8 mouse cellular contexts compared by ENCODE assay signal in genomic region chr11:60536859-60537467, GRCm38 (mm10). TPM values are rescaled to one million over a fixed set of nuclear protein-coding genes. Genes with fewer than 3 reads are reported as not detected.
DNase-seq lines count a peak whose midpoint lies in the region; ATAC-seq and TF ChIP-seq lines count a peak whose summit lies in the region.

No protein-coding gene starts in this region.

- H3K9me3 ChIP-seq in MEL (replicated peaks; ENCODE audit: insufficient read depth, low read length): no peaks in the 10 kb centered on the region
- no peaks in the 10 kb centered on the region for H3K9me3 ChIP-seq in lung, embryonic 15.5 days

- peaks cover 0 to 20% of the 10 kb centered on the region in 2 experiments; a peak in 3 of 4 replicates for H3K4me1 ChIP-seq in MEL (ENCODE audit: control insufficient read depth in 1 of 2, insufficient read depth in 2 of 2, low read length in 2 of 2)
- H3K4me1 ChIP-seq in lung, embryonic 15.5 days: peaks cover 32% of the 10 kb centered on the region

- H3K36me3 ChIP-seq in MEL (ENCODE audit: control insufficient read depth in 1 of 2, insufficient read depth in 2 of 2, low read length in 2 of 2): peaks cover 0 to 22% of the 10 kb centered on the region in 2 experiments; a peak in 3 of 4 replicates
- peaks cover 4% of the 10 kb centered on the region; the same call in 1 of the 2 replicates for H3K36me3 ChIP-seq in lung, embryonic 15.5 days

- H3K27ac ChIP-seq in MEL (ENCODE audit: control insufficient read depth, low read depth, low read length): peak overlapping the region; percentile 94
- H3K27ac ChIP-seq in lung, embryonic 15.5 days: peak overlapping the region; percentile 100

- TF ChIP-seq CTCF in MEL (IDR thresholded peaks at IDR 0.05 in 2 of 3, conservative IDR thresholded peaks at IDR 0.05 in 1 of 3; ENCODE audit: control insufficient read depth in 1 of 3, insufficient read depth in 1 of 3, low read depth in 2 of 3, low read length in 3 of 3, poor library complexity in 1 of 3, severe bottlenecking in 1 of 3): peak in 2 of 3 experiments; percentile 1 to 19; a peak in 3 of 6 replicates

- under 1% methylated on average over 37 of the region's 37 CpGs for WGBS in lung, embryonic 15.5 days

- peak overlapping the region; percentile 89 for H3K9ac ChIP-seq in MEL (ENCODE audit: control insufficient read depth, low read depth, low read length, poor library complexity, severe bottlenecking)
- peak overlapping the region; percentile 93 for H3K9ac ChIP-seq in lung, embryonic 15.5 days

- TF ChIP-seq POLR2A in MEL (IDR thresholded peaks at IDR 0.05; ENCODE audit: control insufficient read depth in 1 of 2, insufficient read depth in 1 of 2, low read depth in 1 of 2, low read length in 2 of 2, poor library complexity in 1 of 2): peak; percentile 43 to 75

- H3K79me2 ChIP-seq in MEL (ENCODE audit: control insufficient read depth, insufficient read depth, low read length, poor library complexity): peaks cover 46% of the 10 kb centered on the region

- peaks cover 8 to 12% of the 10 kb centered on the region in 2 experiments for H3K27me3 ChIP-seq in MEL (ENCODE audit: control insufficient read depth in 1 of 2, insufficient read depth in 2 of 2, low read length in 2 of 2)
- no peaks in the 10 kb centered on the region for H3K27me3 ChIP-seq in lung, embryonic 15.5 days

- peak; percentile 50 to 63 for ATAC-seq in hematopoietic stem cell, adult 5-6 weeks (replicated peaks in 1 of 2; ENCODE audit: insufficient read depth in 1 of 2, low FRiP score in 2 of 2, low TSS enrichment in 1 of 2, low read depth in 1 of 2, poor library complexity in 2 of 2, severe bottlenecking in 2 of 2)
- peak; percentile 85 for ATAC-seq in lung, embryonic 15.5 days (ENCODE audit: borderline replicate concordance, extremely low read depth, low FRiP score, low TSS enrichment)

- peak; percentile 96 for DNase-seq in MEL (ENCODE audit: low read depth, low spot score)
- DNase-seq in cerebellum, adult 8-10 months: peak; percentile 92
- DNase-seq in forelimb bud, embryonic 11.5 days (ENCODE audit: low read depth, low spot score): peak; percentile 92
- DNase-seq in layer of hippocampus, adult 9-11 months: peak; percentile 87
- DNase-seq in ovary, postnatal 10 days (ENCODE audit: low spot score): peak; percentile 80
- DNase-seq in thymus, postnatal 0 days (ENCODE audit: low spot score): peak; percentile 85

- TF ChIP-seq RAD21 in MEL (IDR thresholded peaks at IDR 0.05; ENCODE audit: low read depth, low read length): no peak

- H3K4me3 ChIP-seq in MEL (ENCODE audit: control insufficient read depth in 1 of 2, insufficient read depth in 1 of 2, low read depth in 2 of 2, low read length in 2 of 2): peak overlapping the region; percentile 50 to 86
- H3K4me3 ChIP-seq in lung, embryonic 15.5 days: peak overlapping the region; percentile 89

- peak overlapping the region; percentile 86 for H3K4me2 ChIP-seq in lung, embryonic 15.5 days

- TF ChIP-seq EP300 in MEL (IDR thresholded peaks at IDR 0.05; ENCODE audit: low read depth in 1 of 2, low read length in 2 of 2): no peak; a peak in 1 of 4 replicates

TF ChIP-seq in MEL, 35 proteins besides CTCF, POLR2A, EP300 and RAD21:
- TF ChIP-seq SIN3A (IDR thresholded peaks at IDR 0.05; ENCODE audit: low read length): peak; percentile 74; the same call in 1 of the 2 replicates
- TF ChIP-seq MAFK (IDR thresholded peaks at IDR 0.05; ENCODE audit: borderline replicate concordance, low read depth, low read length): no peak
- TF ChIP-seq RCOR1 (IDR thresholded peaks at IDR 0.05; ENCODE audit: low read depth, low read length): no peak
- TF ChIP-seq TBP (IDR thresholded peaks at IDR 0.05; ENCODE audit: low read depth, low read length): peak; percentile 73
- TF ChIP-seq KAT2A (conservative IDR thresholded peaks at IDR 0.05; ENCODE audit: low read depth, low read length): no peak
- no peak for TF ChIP-seq MEF2A (IDR thresholded peaks at IDR 0.05; ENCODE audit: extremely low read depth, insufficient replicate concordance, low read depth, low read length, poor library complexity, severe bottlenecking)
- TF ChIP-seq MAX (IDR thresholded peaks at IDR 0.05; ENCODE audit: low read length): peak; percentile 97
- peak; percentile 45 for TF ChIP-seq TCF12 (IDR thresholded peaks at IDR 0.05; ENCODE audit: low read depth, low read length)
- 0 out of 2 replicates have a peak, but pooled peaks have one; percentile 81 for TF ChIP-seq HCFC1 (IDR thresholded peaks at IDR 0.05; ENCODE audit: low read depth, low read length)
- TF ChIP-seq NRF1 (IDR thresholded peaks at IDR 0.05; ENCODE audit: insufficient read depth, low read depth, low read length, poor library complexity, severe bottlenecking): peak; percentile 66
- TF ChIP-seq SMC3 (IDR thresholded peaks at IDR 0.05; ENCODE audit: low read depth, low read length): no peak
- no peak for TF ChIP-seq POLR2AphosphoS5 (IDR thresholded peaks at IDR 0.05; ENCODE audit: borderline replicate concordance, low read depth, low read length)
- TF ChIP-seq MYB (IDR thresholded peaks at IDR 0.05; ENCODE audit: low read depth, low read length): no peak
- TF ChIP-seq MAZ (IDR thresholded peaks at IDR 0.05; ENCODE audit: low read depth, low read length): no peak
- TF ChIP-seq CHD2 (IDR thresholded peaks at IDR 0.05; ENCODE audit: low read length): no peak
- TF ChIP-seq UBTF (IDR thresholded peaks at IDR 0.05; ENCODE audit: borderline replicate concordance, insufficient read depth, low read depth, low read length): no peak
- TF ChIP-seq GABPA (IDR thresholded peaks at IDR 0.05; ENCODE audit: low read depth, low read length): no peak
- no peak for TF ChIP-seq GATA1 (IDR thresholded peaks at IDR 0.05; ENCODE audit: low read depth, low read length)
- TF ChIP-seq USF1 (IDR thresholded peaks at IDR 0.05; ENCODE audit: low read depth, low read length): 0 out of 2 replicates have a peak, but pooled peaks have one; percentile 30
- no peak; the same call in 1 of the 2 replicates for TF ChIP-seq E2F4 (IDR thresholded peaks at IDR 0.05; ENCODE audit: borderline replicate concordance, low read depth, low read length)
- no peak; the same call in 1 of the 2 replicates for TF ChIP-seq NELFE (IDR thresholded peaks at IDR 0.05; ENCODE audit: low read depth, low read length)
- no peak for TF ChIP-seq USF2 (IDR thresholded peaks at IDR 0.05; ENCODE audit: borderline replicate concordance in 1 of 2, insufficient read depth in 1 of 2, low read depth in 1 of 2, low read length in 2 of 2)
- no peak for TF ChIP-seq JUND (IDR thresholded peaks at IDR 0.05; ENCODE audit: low read depth, low read length)
- peak; percentile 89 for TF ChIP-seq BHLHE40 (IDR thresholded peaks at IDR 0.05; ENCODE audit: borderline replicate concordance, low read depth, low read length)
- TF ChIP-seq MXI1 (IDR thresholded peaks at IDR 0.05; ENCODE audit: low read depth, low read length): peak; percentile 22; the same call in 1 of the 2 replicates
- no peak for TF ChIP-seq TAL1 (IDR thresholded peaks at IDR 0.05; ENCODE audit: low read length)
- no peak; the same call in 1 of the 2 replicates for TF ChIP-seq POLR2AphosphoS2 (IDR thresholded peaks at IDR 0.05; ENCODE audit: low read length)
- no peak; the same call in 1 of the 2 replicates for TF ChIP-seq MYC (IDR thresholded peaks at IDR 0.05; ENCODE audit: low read depth, low read length)
- TF ChIP-seq ETS1 (IDR thresholded peaks at IDR 0.05; ENCODE audit: low read depth, low read length): peak; percentile 28; the same call in 1 of the 2 replicates
- TF ChIP-seq ZNF384 (IDR thresholded peaks at IDR 0.05; ENCODE audit: low read depth, low read length): no peak
- no peak for TF ChIP-seq ZC3H11A (IDR thresholded peaks at IDR 0.05; ENCODE audit: low read depth, low read length)
- TF ChIP-seq CHD1 (IDR thresholded peaks at IDR 0.05; ENCODE audit: low read depth, low read length): peak; percentile 97
- TF ChIP-seq ZMIZ1 (IDR thresholded peaks at IDR 0.05; ENCODE audit: low read depth, low read length): 0 out of 2 replicates have a peak, but pooled peaks have one; percentile 67
- TF ChIP-seq ZKSCAN1 (IDR thresholded peaks at IDR 0.05; ENCODE audit: low read depth, low read length): no peak
- no peak for TF ChIP-seq ELF1 (IDR thresholded peaks at IDR 0.05; ENCODE audit: low read depth, low read length)

RNA-seq across cellular contexts. Expression of gene Alkbh5, which starts 0.8 kb away (rescaled TPM):
- 39.4 and 49.5 TPM in 2 replicates for total RNA-seq in MEL (2012; rRNA removed)
- polyA plus RNA-seq in MEL (2012; ENCODE audit: insufficient read depth in 1 of 2, insufficient read length in 2 of 2, low read depth in 1 of 2, low replicate concordance in 2 of 2, missing spikeins in 1 of 2): 10 to 100 TPM in 1 of 2 experiments, not detected in 1; 49.1 TPM
- 28.9 and 30.8 TPM in 2 replicates for total RNA-seq in hematopoietic stem cell, adult 5-6 weeks (2017)
- 31.8 and 38.0 TPM in 2 replicates for polyA plus RNA-seq in lung, embryonic 15.5 days (2015; fragmentation: Nextera tagmentation; extraction: Ambion mirVana)
- polyA plus RNA-seq in thymus, postnatal 0 days (2015; fragmentation: Nextera tagmentation; extraction: Ambion mirVana): 31.8 and 41.4 TPM in 2 replicates

Comparison
In these comparisons a context has a peak if more than half of its experiments do, and no peak if none do; other contexts are left out.
1. Peak in every context shown above with its lines: DNase-seq, ATAC-seq, H3K4me3 ChIP-seq and H3K27ac ChIP-seq.